Mouse (Mus musculus) intestine, embryonic 15.5 days (tissue): ENCODE measurements at regions not wholly inside any gene's neighbourhood (a gene's known extent, or its start where the extent isn't known, plus 50 kb on each side); places are given as distances from the start of the nearest gene placed in this dataset.

Experiments used
- ATAC-seq: fragments of 200-750 bp; cut with Nextera tagmentation; 2 replicates; pipeline ENCODE4 v1.8.0; 2017; ENCODE audit warnings: moderate TSS enrichment, moderate library complexity
- H3K27ac ChIP-seq: fragments of 300-500 bp; sonication (generic); 2 replicates; pipeline ENCODE4 v1.5.1; 2015; ENCODE audit warnings: mild to moderate bottlenecking, inconsistent platforms
- H3K27me3 ChIP-seq: fragments of 300-500 bp; sonication (generic); replicated peaks from 2 replicates; pipeline ENCODE4 v1.6.1; 2015; ENCODE audit warnings: inconsistent platforms
- H3K36me3 ChIP-seq: fragments of 300-500 bp; sonication (generic); 2 replicates; pipeline ENCODE4 v1.6.1; 2015; ENCODE audit warnings: inconsistent platforms
- H3K4me1 ChIP-seq: fragments of 300-500 bp; sonication (generic); replicated peaks from 2 replicates; pipeline ENCODE4 v1.6.1; 2015; ENCODE audit warnings: inconsistent platforms
- H3K4me2 ChIP-seq: fragments of 300-500 bp; sonication (generic); replicated peaks from 2 replicates; pipeline ENCODE4 v1.6.1; 2015; ENCODE audit warnings: mild to moderate bottlenecking, inconsistent platforms
- H3K4me3 ChIP-seq: fragments of 300-500 bp; sonication (generic); replicated peaks from 2 replicates; pipeline ENCODE4 v1.5.1; 2015; ENCODE audit warnings: inconsistent platforms
- H3K9ac ChIP-seq: fragments of 300-500 bp; sonication (generic); 2 replicates; pipeline ENCODE4 v1.6.1; 2015; ENCODE audit warnings: inconsistent platforms
- H3K9me3 ChIP-seq: fragments of 300-500 bp; sonication (generic); 2 replicates; pipeline ENCODE4 v1.6.1; 2016; ENCODE audit warnings: inconsistent platforms
- WGBS: fragments of 180-500 bp; shearing (Covaris S2); methylation state at CpG from one replicate; pipeline ENCODE4 v1.1.7; 2015; 5-methylcytosine and 5-hydroxymethylcytosine counted together

DNA sequence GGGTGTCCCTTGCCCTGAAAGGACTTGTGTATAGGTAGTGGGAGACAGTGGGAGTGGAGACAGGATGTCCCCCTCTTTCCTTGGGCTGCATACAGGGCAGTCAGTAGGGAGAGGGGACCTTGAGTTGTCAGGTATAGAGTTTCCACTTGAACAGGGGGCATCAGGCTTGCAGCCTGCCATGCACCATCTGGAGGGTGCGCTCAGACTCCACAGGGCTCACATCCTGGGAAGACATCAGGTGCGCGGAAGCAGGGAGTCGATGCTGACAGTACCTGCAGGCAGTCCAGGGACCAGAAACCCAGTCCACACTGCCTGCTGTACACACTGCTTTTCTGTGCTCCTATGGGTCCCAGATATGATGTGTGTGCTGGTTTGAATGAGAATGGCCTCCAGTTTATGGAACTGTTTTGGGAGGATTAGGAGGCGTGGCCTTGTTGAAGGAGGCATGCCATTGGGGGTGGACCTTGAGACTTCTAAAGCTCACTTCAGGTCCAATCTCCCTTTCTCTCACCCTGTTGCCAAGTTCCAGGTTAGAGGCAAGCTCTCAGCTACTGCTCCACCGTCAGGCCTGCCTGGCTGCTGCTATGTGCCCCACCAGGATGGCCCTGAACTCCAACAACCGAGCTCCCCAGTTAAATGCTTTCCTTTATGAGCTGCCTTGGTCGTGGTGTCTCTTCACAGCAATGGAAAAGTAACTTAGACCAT is 262.1 kb downstream of the Matn1 start:
- H3K36me3 ChIP-seq = no peaks in the 10 kb centered on the region
- no peak overlapping the region for H3K27ac ChIP-seq
- WGBS = 83% methylated on average over 8 of the region's 8 CpGs
- no peaks in the 10 kb centered on the region for H3K4me1 ChIP-seq
- H3K4me3 ChIP-seq = no peak overlapping the region
- no peak for ATAC-seq
- no peaks in the 10 kb centered on the region for H3K27me3 ChIP-seq
- no peaks in the 10 kb centered on the region for H3K9me3 ChIP-seq
- H3K4me2 ChIP-seq = no peak overlapping the region
- no peak overlapping the region for H3K9ac ChIP-seq

DNA sequence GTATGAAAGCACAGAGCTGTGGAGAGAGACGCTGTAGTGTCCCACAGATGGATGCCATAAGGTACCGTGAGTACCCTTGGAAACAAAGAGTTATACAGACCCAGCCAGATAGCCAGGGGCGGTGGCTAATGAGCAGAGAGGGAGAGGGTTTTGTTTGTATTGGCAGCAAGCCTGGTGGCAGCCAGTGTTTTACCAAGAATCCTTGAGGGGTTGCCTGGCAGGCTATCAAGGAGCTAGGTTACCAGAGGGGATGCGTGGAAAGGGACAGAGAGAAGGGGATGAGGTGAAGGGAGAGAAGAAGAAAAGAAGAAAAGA is 262.7 kb downstream of the Matn1 start:
- 59% methylated on average over 4 of the region's 4 CpGs for WGBS
- ATAC-seq = no peak
- Histone ChIP-seq H3K27me3 (no peaks in the 10 kb centered on the region), H3K4me2 (no peak overlapping the region), H3K36me3 (no peaks in the 10 kb centered on the region), H3K9ac (no peak overlapping the region), H3K4me3 (no peak overlapping the region), H3K27ac (no peak overlapping the region), H3K4me1 (no peaks in the 10 kb centered on the region), H3K9me3 (no peaks in the 10 kb centered on the region)

DNA sequence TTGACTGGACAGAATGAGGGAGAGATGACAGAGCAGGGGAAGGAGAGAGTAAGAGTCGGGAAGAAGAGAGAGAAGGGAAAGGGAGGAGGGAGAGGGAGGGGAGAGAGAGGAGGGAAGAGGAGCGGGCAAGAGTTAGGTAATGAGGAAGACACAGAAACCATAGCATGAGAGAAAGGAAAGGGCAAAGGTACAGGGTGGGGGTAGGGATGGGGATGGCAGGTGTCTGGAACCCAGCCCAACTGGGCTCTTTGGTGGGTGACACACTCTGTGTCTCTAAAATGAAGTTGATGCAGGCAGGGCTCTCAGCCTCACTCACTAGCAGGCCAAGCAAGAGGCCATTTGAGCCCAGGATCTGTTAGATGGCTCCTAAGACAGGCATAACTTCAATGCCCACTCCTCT is 263.1 kb downstream of the Matn1 start:
- 59% methylated on average over 2 of the region's 2 CpGs for WGBS

DNA sequence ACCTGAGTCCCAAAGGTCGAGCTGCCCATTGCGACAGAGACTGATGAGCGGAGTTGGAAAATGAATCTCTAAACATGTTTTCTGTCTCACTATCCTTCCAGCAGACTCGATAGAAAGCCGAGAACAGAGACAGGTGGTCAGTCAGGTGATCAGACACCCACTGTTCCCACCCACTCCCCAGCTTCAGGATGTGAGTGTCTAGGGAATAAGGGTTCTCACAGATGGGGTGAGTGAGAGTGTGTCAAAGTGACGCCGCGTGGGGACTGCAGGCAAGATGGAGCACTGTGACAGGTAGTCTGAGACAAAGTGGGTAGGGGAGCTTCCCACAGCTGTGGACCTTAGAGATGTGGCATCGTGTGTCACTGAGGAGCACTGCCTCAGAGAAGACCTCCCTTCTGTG is 264.0 kb downstream of the Matn1 start:
- Histone ChIP-seq H3K4me2 (no peak overlapping the region), H3K9ac (no peak overlapping the region), H3K36me3 (no peaks in the 10 kb centered on the region), H3K4me3 (no peak overlapping the region), H3K9me3 (no peaks in the 10 kb centered on the region), H3K27me3 (no peaks in the 10 kb centered on the region), H3K27ac (no peak overlapping the region), H3K4me1 (no peaks in the 10 kb centered on the region)
- 75% methylated on average over 9 of the region's 9 CpGs for WGBS
- ATAC-seq = no peak

More for the DNA sequence above, 263.1 kb downstream of the Matn1 start:
- Histone ChIP-seq H3K9me3 (no peaks in the 10 kb centered on the region), H3K4me2 (no peak overlapping the region), H3K36me3 (no peaks in the 10 kb centered on the region), H3K9ac (no peak overlapping the region), H3K4me1 (no peaks in the 10 kb centered on the region), H3K27ac (no peak overlapping the region), H3K27me3 (no peaks in the 10 kb centered on the region), H3K4me3 (no peak overlapping the region)
- no peak for ATAC-seq

DNA sequence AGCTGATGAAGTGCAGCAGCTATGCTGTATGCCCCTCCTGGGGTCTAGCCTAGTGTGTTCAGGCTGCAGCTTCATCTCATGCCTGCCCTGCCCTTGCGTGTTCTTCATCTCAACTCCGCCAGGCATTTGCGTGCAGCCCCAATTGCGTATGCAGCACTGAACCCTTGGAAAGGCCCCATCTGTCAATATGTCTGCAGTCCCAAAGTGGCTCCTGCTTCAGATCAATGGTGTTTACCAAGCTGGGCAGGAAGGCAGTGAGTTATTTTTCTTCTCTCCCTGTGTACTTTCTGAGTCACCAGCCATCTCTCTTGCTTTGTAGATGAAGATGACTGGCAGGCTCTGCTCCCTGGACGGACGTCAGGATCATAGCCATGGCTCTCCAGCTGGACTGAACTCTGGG is 264.5 kb downstream of the Matn1 start:
- Histone ChIP-seq H3K36me3 (no peaks in the 10 kb centered on the region), H3K27ac (no peak overlapping the region), H3K9me3 (no peaks in the 10 kb centered on the region), H3K4me3 (no peak overlapping the region), H3K4me1 (no peaks in the 10 kb centered on the region), H3K4me2 (no peak overlapping the region), H3K27me3 (no peaks in the 10 kb centered on the region), H3K9ac (no peak overlapping the region)
- ATAC-seq = no peak
- WGBS = 53% methylated on average over 6 of the region's 6 CpGs

DNA sequence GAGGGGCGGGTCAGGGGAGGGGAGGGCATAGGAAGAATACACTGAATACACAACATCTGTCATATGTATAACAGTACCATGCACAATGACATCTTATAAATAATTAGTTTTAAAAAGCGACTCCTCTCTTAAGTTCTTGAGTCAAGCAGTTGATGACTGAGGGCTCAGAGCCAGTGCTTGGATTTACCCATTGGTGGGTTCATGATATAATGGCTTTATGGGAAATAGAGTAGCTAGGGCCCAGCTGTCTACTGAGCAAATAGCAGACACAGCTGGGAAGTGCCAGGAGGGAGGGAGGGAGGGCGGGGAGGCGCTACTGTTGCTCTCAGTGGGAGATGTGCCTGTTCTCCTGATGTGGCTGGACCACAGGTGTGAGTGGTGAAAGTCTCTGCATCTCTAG is 268.5 kb downstream of the Matn1 start:
- ATAC-seq = no peak
- H3K4me3 ChIP-seq = no peak overlapping the region
- H3K4me1 ChIP-seq = no peaks in the 10 kb centered on the region
- no peaks in the 10 kb centered on the region for H3K36me3 ChIP-seq
- H3K9me3 ChIP-seq = no peaks in the 10 kb centered on the region
- 45% methylated on average over 4 of the region's 4 CpGs for WGBS
- H3K27me3 ChIP-seq = no peaks in the 10 kb centered on the region
- H3K27ac ChIP-seq = no peak overlapping the region
- H3K4me2 ChIP-seq = no peak overlapping the region
- no peak overlapping the region for H3K9ac ChIP-seq

DNA sequence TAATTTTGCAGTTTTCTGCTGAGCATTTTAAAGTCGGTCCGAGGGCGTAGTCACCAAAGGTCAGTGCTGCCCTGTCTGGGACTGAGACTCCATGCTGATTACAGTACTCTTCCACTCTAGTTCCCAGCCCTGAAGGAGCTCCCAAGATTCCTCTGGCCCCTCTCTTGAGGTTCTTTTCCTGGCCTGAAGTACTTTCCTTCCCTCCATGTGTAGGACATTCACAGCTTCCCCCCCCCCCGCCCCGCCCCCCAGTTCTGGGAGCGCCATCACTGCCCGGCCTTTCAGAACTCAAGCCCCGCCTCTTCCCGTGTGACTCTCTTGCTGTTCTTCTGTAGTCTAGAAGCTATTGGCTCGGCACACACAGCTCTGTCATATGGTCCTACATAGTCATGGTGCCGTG is 271.5 kb downstream of the Matn1 start:
- Histone ChIP-seq H3K4me3 (no peak overlapping the region), H3K27ac (no peak overlapping the region), H3K4me1 (no peaks in the 10 kb centered on the region), H3K4me2 (no peak overlapping the region), H3K27me3 (no peaks in the 10 kb centered on the region), H3K9me3 (no peaks in the 10 kb centered on the region), H3K36me3 (no peaks in the 10 kb centered on the region), H3K9ac (no peak overlapping the region)
- no peak for ATAC-seq
- WGBS = 80% methylated on average over 11 of the region's 11 CpGs

DNA sequence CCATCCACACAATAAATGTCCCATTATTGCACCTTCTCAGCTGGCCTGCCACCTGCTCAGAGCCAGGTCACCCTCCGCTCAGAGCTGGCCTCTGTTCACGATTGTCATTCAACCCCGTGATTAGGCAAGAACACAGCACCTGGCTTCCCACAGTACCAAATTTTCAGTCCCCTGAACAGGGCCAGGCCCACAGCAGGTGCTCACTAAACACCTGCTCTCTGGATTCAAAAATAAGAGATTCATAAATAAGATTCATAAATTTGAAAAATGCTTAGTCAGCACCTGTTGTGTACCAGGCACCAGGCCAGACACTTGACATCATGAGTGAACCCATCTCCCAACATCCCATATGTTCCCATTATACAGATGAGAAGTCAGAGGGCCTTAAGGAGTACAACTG is 272.2 kb downstream of the Matn1 start:
- Histone ChIP-seq H3K4me1 (no peaks in the 10 kb centered on the region), H3K4me3 (no peak overlapping the region), H3K36me3 (no peaks in the 10 kb centered on the region), H3K27me3 (no peaks in the 10 kb centered on the region), H3K4me2 (no peak overlapping the region), H3K27ac (no peak overlapping the region), H3K9me3 (no peaks in the 10 kb centered on the region), H3K9ac (no peak overlapping the region)
- WGBS = 89% methylated on average over 3 of the region's 3 CpGs
- no peak for ATAC-seq

DNA sequence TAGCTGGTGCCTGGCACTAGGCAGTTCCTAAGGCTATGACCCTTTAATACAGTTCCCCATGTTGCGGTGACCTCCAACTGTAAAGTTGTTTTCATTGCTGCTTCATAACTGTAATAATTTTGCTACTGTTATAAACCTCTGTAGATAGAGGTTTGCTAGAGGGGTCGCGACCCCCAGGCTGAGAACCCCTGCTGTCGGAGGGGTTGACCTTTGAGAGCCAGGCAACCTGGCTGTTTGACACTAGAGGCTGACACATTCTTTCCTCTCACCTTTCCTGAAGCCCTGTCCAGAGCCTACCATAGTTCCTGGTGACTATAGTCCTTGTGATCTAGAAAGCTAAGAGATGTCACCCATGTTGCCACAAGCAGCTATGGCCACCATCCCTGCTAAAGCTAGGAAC is 272.9 kb downstream of the Matn1 start:
- no peaks in the 10 kb centered on the region for H3K27me3 ChIP-seq
- H3K4me2 ChIP-seq = no peak overlapping the region
- no peak overlapping the region for H3K4me3 ChIP-seq
- H3K9me3 ChIP-seq = no peaks in the 10 kb centered on the region
- ATAC-seq = no peak
- no peak overlapping the region for H3K27ac ChIP-seq
- 86% methylated on average over 4 of the region's 4 CpGs for WGBS
- no peaks in the 10 kb centered on the region for H3K4me1 ChIP-seq
- H3K36me3 ChIP-seq = no peaks in the 10 kb centered on the region
- H3K9ac ChIP-seq = no peak overlapping the region

DNA sequence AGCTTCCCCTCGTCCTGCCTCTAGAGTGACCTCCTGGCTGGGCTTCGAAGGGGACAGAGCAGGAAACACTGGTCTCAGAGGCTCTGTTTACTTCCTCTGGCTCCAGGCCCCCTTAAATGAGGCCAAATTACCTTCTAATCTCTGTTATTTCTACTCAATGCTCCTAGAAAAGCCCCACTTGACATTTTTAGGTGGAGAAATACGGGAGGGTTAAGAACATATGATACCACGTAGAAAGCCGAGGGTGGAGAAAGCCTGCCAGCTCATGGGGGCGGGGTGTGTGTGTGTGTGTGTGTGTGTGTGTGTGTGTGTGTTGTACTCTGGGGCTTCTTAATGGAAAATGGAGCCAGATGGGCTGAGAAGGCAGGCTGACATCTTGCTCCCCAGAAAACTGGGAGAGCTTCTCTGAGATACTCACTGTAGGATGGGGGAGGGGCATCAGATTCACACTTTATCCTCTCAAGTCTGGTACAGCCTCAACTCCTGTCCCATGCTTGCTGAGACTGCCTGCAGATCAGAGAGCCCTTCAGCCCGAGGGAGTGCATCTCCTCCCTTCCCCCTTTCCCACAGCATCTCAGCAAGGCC is 273.5 kb downstream of the Matn1 start:
- no peak for ATAC-seq
- H3K4me2 ChIP-seq = no peak overlapping the region
- no peaks in the 10 kb centered on the region for H3K4me1 ChIP-seq
- no peak overlapping the region for H3K9ac ChIP-seq
- H3K9me3 ChIP-seq = no peaks in the 10 kb centered on the region
- 30% methylated on average over 7 of the region's 7 CpGs for whole genome bisulfite sequencing
- H3K4me3 ChIP-seq = no peak overlapping the region
- H3K36me3 ChIP-seq = no peaks in the 10 kb centered on the region
- no peaks in the 10 kb centered on the region for H3K27me3 ChIP-seq
- no peak overlapping the region for H3K27ac ChIP-seq

DNA sequence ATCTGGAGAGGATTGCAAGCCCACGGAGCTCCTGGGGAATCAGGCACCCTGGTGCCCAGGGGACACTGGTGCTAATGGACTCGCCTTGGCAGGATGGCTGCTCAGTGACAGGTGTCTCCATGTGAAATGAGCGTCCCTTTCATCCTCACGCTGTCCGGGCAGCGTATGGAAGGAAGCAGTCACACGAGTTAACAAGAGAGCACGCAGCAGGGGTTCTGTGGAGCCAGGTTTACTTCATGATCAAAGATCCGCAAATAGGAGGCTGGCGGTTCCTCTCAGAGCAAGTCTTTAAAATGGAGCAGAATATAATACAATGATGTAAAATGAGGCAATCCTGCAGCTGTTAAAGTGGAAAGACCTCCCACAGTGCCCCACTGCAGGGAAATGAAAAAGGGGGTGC is 276.8 kb downstream of the Matn1 start:
- no peak for ATAC-seq
- no peaks in the 10 kb centered on the region for H3K9me3 ChIP-seq
- no peak overlapping the region for H3K4me2 ChIP-seq
- WGBS = 85% methylated on average over 10 of the region's 10 CpGs
- no peak overlapping the region for H3K9ac ChIP-seq
- H3K27ac ChIP-seq = no peak overlapping the region
- no peaks in the 10 kb centered on the region for H3K27me3 ChIP-seq
- no peaks in the 10 kb centered on the region for H3K4me1 ChIP-seq
- H3K4me3 ChIP-seq = no peak overlapping the region
- no peaks in the 10 kb centered on the region for H3K36me3 ChIP-seq

DNA sequence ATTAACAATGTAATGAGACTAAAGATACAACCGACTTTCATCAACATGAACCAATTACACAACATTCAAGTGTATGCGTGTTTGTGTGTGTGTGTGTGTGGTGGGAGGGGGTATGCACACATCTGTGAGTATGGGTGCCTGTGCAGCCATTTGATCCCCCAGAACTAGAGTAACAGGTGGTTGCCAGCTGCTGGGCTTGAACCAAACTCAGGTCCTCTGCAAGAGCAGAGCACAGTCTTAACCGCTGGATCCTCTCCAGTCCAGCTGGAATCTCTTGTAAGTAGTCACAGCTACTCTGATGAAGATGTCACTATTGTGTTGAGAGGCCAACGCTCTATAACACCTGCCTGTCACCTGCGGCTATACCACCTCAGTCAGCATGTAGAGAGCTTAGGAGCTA is 286.2 kb downstream of the Matn1 start:
- ATAC-seq = no peak
- no peaks in the 10 kb centered on the region for H3K36me3 ChIP-seq
- no peak overlapping the region for H3K27ac ChIP-seq
- no peak overlapping the region for H3K4me2 ChIP-seq
- H3K27me3 ChIP-seq = no peaks in the 10 kb centered on the region
- 81% methylated on average over 5 of the region's 5 CpGs for WGBS
- H3K4me1 ChIP-seq = no peaks in the 10 kb centered on the region
- H3K9ac ChIP-seq = no peak overlapping the region
- H3K4me3 ChIP-seq = no peak overlapping the region
- H3K9me3 ChIP-seq = no peaks in the 10 kb centered on the region

DNA sequence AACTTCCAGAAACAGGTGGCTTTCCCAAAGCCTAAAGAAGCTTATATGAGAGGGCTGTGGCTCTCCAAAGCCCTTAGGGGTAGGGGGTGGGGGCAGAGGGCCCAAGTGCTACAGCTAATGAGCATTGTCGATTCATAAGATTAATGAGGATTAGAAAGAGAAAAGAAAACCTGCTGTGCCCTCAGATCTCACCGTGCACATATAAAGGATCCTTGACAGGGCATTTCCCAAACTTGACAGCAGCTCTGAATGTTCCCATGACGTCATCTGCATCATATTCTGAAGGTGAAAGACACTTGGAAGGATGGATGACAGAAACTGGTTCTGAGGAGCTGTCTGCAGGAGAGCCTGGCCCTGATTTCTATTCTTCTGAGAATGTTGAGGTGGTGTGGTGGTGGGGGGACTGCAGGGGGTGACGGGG is 292.4 kb downstream of the Matn1 start:
- Histone ChIP-seq H3K9me3 (no peaks in the 10 kb centered on the region), H3K27me3 (no peaks in the 10 kb centered on the region), H3K4me3 (no peak overlapping the region), H3K36me3 (no peaks in the 10 kb centered on the region), H3K4me1 (no peaks in the 10 kb centered on the region), H3K9ac (no peak overlapping the region), H3K27ac (no peak overlapping the region), H3K4me2 (no peak overlapping the region)
- 53% methylated on average over 4 of the region's 4 CpGs for WGBS
- no peak for ATAC-seq
